Mouse (Mus musculus) cerebellum, adult 8-10 months (tissue): ENCODE measurements around the gene Ptgr2.
"Not testable (repeated sequence)": the region's sequence is repeated elsewhere in the genome, so short reads cannot be mapped to it uniquely, and the experiment has no call there.

Experiments used
- DNase-seq: peaks from one replicate; pipeline ENCODE4 v3.0.0; 2022

Gene Ptgr2

GRCm38 (mm10) chr12:84284885-84285592 is at the start of gene Ptgr2:
Ptgr2 (plus strand) TSS chr12:84285232.
- peak; percentile 86 for DNase-seq

- no peak for DNase-seq
Measured at GRCm38 (mm10) chr12:84235577-84235976, 49.5 kb upstream of the Ptgr2 start.

GRCm38 (mm10) chr12:84235981-84236752 is 48.9 kb upstream of the Ptgr2 start:
- DNase-seq, result no peak

- DNase-seq, result not testable (repeated sequence)
Measured at GRCm38 (mm10) chr12:84237036-84237435, 48.0 kb upstream of the Ptgr2 start.

- no peak for DNase-seq
Measured at GRCm38 (mm10) chr12:84243076-84243770, 41.8 kb upstream of the Ptgr2 start.

- no peak for DNase-seq
Measured at GRCm38 (mm10) chr12:84245683-84246082, 39.3 kb upstream of the Ptgr2 start.

- DNase-seq, result peak; percentile 55
Measured at GRCm38 (mm10) chr12:84249217-84249616, 35.8 kb upstream of the Ptgr2 start.

- DNase-seq, result no peak
Measured at GRCm38 (mm10) chr12:84252811-84253210, 32.2 kb upstream of the Ptgr2 start.

- no peak for DNase-seq
Measured at GRCm38 (mm10) chr12:84254886-84255285, 30.1 kb upstream of the Ptgr2 start.

- DNase-seq, result no peak
Measured at GRCm38 (mm10) chr12:84260363-84260762, 24.7 kb upstream of the Ptgr2 start.

GRCm38 (mm10) chr12:84267264-84267663 is 17.8 kb upstream of the Ptgr2 start:
- DNase-seq, result no peak

- no peak for DNase-seq
Measured at GRCm38 (mm10) chr12:84273366-84273765, 11.7 kb upstream of the Ptgr2 start.

GRCm38 (mm10) chr12:84275288-84275687 is 9.7 kb upstream of the Ptgr2 start:
- DNase-seq, result no peak

- DNase-seq, result no peak
Measured at GRCm38 (mm10) chr12:84276288-84276687, 8.7 kb upstream of the Ptgr2 start.

GRCm38 (mm10) chr12:84276799-84277198 is 8.2 kb upstream of the Ptgr2 start:
- DNase-seq, result no peak

GRCm38 (mm10) chr12:84277832-84278231 is 7.2 kb upstream of the Ptgr2 start:
- no peak for DNase-seq

- DNase-seq, result no peak
Measured at GRCm38 (mm10) chr12:84278901-84279300, 6.1 kb upstream of the Ptgr2 start.

GRCm38 (mm10) chr12:84284391-84284790 is 641 bp upstream of the Ptgr2 start:
- DNase-seq, result no peak

- DNase-seq, result no peak
Measured at GRCm38 (mm10) chr12:84285593-84285968, 549 bp downstream of the Ptgr2 start.

- DNase-seq, result peak; percentile 7
Measured at GRCm38 (mm10) chr12:84288461-84288860, 3.4 kb downstream of the Ptgr2 start.

GRCm38 (mm10) chr12:84297851-84298250 is 12.8 kb downstream of the Ptgr2 start:
- DNase-seq, result no peak

- DNase-seq, result no peak
Measured at GRCm38 (mm10) chr12:84299265-84299664, 14.2 kb downstream of the Ptgr2 start.

GRCm38 (mm10) chr12:84304101-84304500 is 19.1 kb downstream of the Ptgr2 start:
- DNase-seq, result no peak

- DNase-seq, result no peak
Measured at GRCm38 (mm10) chr12:84304554-84304953, 19.5 kb downstream of the Ptgr2 start.
